Mouse (Mus musculus) heart, embryonic 14.5 days (tissue): ENCODE measurements around the gene Fhad1. TPM values are rescaled to one million over a fixed set of nuclear protein-coding genes. Genes with fewer than 3 reads are reported as not detected.

Experiments
- ATAC-seq: fragments of 200-750 bp; cut with Nextera tagmentation; 2 replicates; pipeline ENCODE4 v1.8.0; 2017; ENCODE audit warnings: low read depth, moderate TSS enrichment; ENCODE audit not compliant: insufficient number of reproducible peaks, insufficient read depth, low FRiP score
- H3K27ac ChIP-seq, 2 experiments: fragments of 200-500 bp in 1 of 2; fragments of 300-500 bp in 1 of 2; sonication (generic) in 1 of 2; replicated peaks in 1 of 2; 2 replicates each; pipeline ENCODE4 v1.5.1; 2012 to 2014; ENCODE audit warnings: low read depth in 2 of 2, low read length in 2 of 2, control low read depth in 1 of 2, mild to moderate bottlenecking in 1 of 2, mixed read lengths in 1 of 2; ENCODE audit not compliant: control insufficient read depth in 1 of 2, insufficient read depth in 1 of 2
- H3K27me3 ChIP-seq: fragments of 300-500 bp; sonication (generic); 2 replicates; pipeline ENCODE4 v1.6.1; 2014; ENCODE audit warnings: mild to moderate bottlenecking, low read length, control low read depth; ENCODE audit not compliant: control insufficient read depth, insufficient read depth
- H3K36me3 ChIP-seq: fragments of 300-500 bp; sonication (generic); 2 replicates; pipeline ENCODE4 v1.6.1; 2014; ENCODE audit warnings: mild to moderate bottlenecking, control low read depth, low read length, mixed read lengths; ENCODE audit not compliant: control insufficient read depth, insufficient read depth
- H3K4me1 ChIP-seq, 2 experiments: fragments of 200-500 bp in 1 of 2; fragments of 300-500 bp in 1 of 2; sonication (generic) in 1 of 2; 2 replicates each; pipeline ENCODE4 v1.6.1; 2012 to 2014; ENCODE audit warnings: low read length in 2 of 2, control low read depth in 1 of 2, mixed read lengths in 1 of 2; ENCODE audit not compliant: control insufficient read depth in 2 of 2, insufficient read depth in 2 of 2
- H3K4me2 ChIP-seq: fragments of 300-500 bp; sonication (generic); 2 replicates; pipeline ENCODE4 v1.6.1; 2014; ENCODE audit warnings: mild to moderate bottlenecking, low read length
- H3K4me3 ChIP-seq, 2 experiments: fragments of 200-500 bp in 1 of 2; fragments of 300-500 bp in 1 of 2; sonication (generic) in 1 of 2; 2 replicates each; pipeline ENCODE4 v1.5.1; 2012 to 2014; ENCODE audit warnings: low read length in 2 of 2, mild to moderate bottlenecking in 2 of 2, control low read depth in 1 of 2, low read depth in 1 of 2, moderate library complexity in 1 of 2; ENCODE audit not compliant: control insufficient read depth in 1 of 2, insufficient read depth in 1 of 2
- H3K9ac ChIP-seq: fragments of 300-500 bp; sonication (generic); 2 replicates; pipeline ENCODE4 v1.6.1; 2014; ENCODE audit warnings: mild to moderate bottlenecking, low read length
- H3K9me3 ChIP-seq: fragments of 300-500 bp; sonication (generic); 2 replicates; pipeline ENCODE4 v1.6.1; 2016; ENCODE audit warnings: low read length, control low read depth; ENCODE audit not compliant: control insufficient read depth
- WGBS: fragments of 180-500 bp; shearing (Covaris S2); extraction: QIAGEN DNeasy Blood & Tissue Kit; methylation state at CpG from one replicate; pipeline ENCODE4 v1.1.7; 2014; 5-methylcytosine and 5-hydroxymethylcytosine counted together
- polyA plus RNA-seq: library from polyadenylated mRNA; unstranded; fragments of >200 nt; fragmentation: Nextera tagmentation; extraction: Ambion mirVana; gene quantifications from 2 replicates; pipeline ENCODE4 v1.2.1, GENCODE M21; 2014

The Fhad1 gene
- polyA plus RNA-seq, 1 experiment from 2014 or later = 3.3 TPM

DNA sequence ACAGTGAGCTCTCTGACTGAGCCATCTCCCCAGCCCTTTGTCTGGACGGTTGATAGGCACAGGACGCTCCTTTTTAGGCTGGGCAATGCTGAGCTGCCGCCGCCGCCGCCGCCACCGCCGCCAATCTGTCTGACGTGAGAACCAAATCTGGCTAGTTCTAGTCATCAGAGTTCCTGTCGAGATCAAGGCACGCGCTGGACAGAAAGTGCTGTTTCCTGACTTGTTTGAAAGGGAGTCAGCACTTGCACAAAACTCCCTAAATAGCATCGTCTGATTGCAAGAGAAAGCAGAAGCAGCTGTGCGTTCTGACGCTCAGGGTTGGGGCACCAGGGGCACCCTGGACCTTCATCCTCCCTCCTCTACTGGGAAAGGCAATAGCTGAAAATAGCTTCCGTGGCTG is 62.8 kb downstream of the Fhad1 start:
- 7% methylated on average over 17 of the region's 17 CpGs for WGBS
- peak overlapping the region; percentile 16; the same call in 1 of the 2 replicates for H3K4me2 ChIP-seq
- peaks cover 25 to 29% of the 10 kb centered on the region in 2 experiments for H3K4me1 ChIP-seq
- H3K27ac ChIP-seq = peak overlapping the region; percentile 60 to 66
- H3K4me3 ChIP-seq = no peak overlapping the region
- H3K9ac ChIP-seq = no peak overlapping the region
- H3K9me3 ChIP-seq = no peaks in the 10 kb centered on the region
- no peak for ATAC-seq
- no peaks in the 10 kb centered on the region for H3K36me3 ChIP-seq
- no peaks in the 10 kb centered on the region for H3K27me3 ChIP-seq

DNA sequence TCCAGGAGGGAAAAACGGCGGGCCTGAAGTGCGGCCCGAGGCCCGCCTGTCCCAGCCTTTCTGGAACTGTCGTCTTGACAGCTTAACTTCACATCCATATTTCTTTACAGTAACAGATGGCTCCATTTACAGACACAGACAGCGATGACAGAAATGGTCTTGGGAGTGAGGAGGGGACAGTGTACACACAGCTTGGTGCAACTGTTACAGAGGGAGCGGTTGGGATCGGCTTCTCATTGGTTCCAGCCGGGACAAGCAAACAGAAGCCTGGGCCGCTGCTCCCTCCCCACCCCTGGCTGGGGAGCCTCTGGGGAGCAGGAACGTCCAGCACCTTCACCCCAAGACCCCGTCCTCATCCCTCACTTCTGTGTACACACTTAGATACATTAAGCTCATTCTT is 65.4 kb downstream of the Fhad1 start:
- H3K9me3 ChIP-seq = peaks cover under 1% of the 10 kb centered on the region; the same call in 1 of the 2 replicates
- no peak overlapping the region for H3K4me2 ChIP-seq
- no peak overlapping the region for H3K4me3 ChIP-seq
- no peak overlapping the region for H3K9ac ChIP-seq
- ATAC-seq = no peak
- 70% methylated on average over 13 of the region's 13 CpGs for WGBS
- H3K27me3 ChIP-seq = no peaks in the 10 kb centered on the region
- H3K27ac ChIP-seq = no peak overlapping the region
- H3K36me3 ChIP-seq = no peaks in the 10 kb centered on the region
- peaks cover 25 to 29% of the 10 kb centered on the region in 2 experiments for H3K4me1 ChIP-seq

DNA sequence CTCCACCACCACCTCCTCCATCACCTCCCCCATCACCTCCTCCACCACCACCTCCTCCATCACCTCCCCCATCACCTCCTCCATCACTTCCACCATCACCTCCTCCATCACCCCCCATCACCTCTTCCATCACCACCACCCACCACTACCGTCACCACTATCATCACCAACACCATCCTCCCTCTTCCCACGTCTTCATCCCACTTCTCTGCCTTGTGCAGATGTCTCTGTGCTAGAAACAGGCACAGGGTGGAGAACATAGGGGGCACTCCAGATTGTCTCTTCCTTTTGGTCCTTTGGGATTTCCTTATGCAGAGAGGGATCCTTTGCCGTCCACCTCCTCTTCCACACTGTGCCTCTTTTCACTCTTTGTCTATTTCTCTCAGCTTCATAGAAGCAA is 66.1 kb downstream of the Fhad1 start:
- H3K9me3 ChIP-seq = peaks cover 6% of the 10 kb centered on the region; the same call in 1 of the 2 replicates
- WGBS = 85% methylated on average over 3 of the region's 3 CpGs
- no peak overlapping the region for H3K9ac ChIP-seq
- peaks cover 22 to 26% of the 10 kb centered on the region in 2 experiments for H3K4me1 ChIP-seq
- no peak overlapping the region for H3K4me3 ChIP-seq
- no peak for ATAC-seq
- no peaks in the 10 kb centered on the region for H3K27me3 ChIP-seq
- no peak overlapping the region for H3K27ac ChIP-seq
- H3K4me2 ChIP-seq = no peak overlapping the region
- no peaks in the 10 kb centered on the region for H3K36me3 ChIP-seq

DNA sequence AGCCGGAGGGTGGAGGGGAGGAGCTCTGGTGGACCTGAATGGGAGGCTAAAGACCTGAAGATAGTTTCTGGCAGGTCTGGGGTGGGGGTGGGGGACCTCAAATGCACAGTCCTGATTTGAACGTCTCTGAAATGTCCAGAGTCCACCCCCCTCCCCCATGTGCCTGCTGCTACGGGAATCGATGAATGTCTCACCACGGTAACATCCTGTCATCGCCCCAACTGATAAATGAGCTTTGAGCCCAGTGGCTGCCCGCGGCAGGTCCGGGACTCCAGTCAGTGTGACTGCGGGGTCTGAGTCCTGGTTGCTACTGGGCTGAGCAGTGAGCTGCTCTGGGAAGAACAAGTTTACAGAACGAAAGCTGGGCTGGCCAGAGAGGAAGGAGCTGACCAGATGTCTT is 72.5 kb downstream of the Fhad1 start:
- H3K36me3 ChIP-seq = no peaks in the 10 kb centered on the region
- H3K9me3 ChIP-seq = peaks cover 11% of the 10 kb centered on the region; the same call in 1 of the 2 replicates
- no peak overlapping the region for H3K27ac ChIP-seq
- no peak for ATAC-seq
- H3K9ac ChIP-seq = no peak overlapping the region
- H3K4me2 ChIP-seq = peak overlapping the region; percentile 11; the same call in 1 of the 2 replicates
- no peak overlapping the region for H3K4me3 ChIP-seq
- no peaks in the 10 kb centered on the region for H3K27me3 ChIP-seq
- peaks cover 6 to 9% of the 10 kb centered on the region in 2 experiments; a peak in 2 of 4 replicates for H3K4me1 ChIP-seq
- WGBS = 15% methylated on average over 11 of the region's 11 CpGs

DNA sequence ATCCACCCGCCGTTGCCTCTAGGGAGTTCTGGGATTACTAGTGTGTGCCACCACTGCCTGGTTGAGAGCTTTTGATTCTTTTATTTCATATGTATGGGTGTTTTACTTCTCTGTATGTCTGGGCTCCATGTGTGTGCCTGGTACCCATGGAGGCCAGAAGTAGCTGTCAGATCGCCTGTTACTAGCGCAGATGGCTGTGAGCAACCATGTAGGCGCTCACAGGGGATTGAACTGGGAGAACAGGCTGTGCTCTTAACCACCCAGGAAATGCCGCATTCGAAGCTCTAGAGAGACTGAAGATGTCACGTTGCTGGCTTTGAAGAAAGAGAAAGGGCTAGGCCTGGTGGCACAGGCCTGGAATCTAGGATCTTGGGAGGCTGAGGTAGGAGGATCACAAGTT is 73.6 kb downstream of the Fhad1 start:
- Histone ChIP-seq H3K4me3 (no peak overlapping the region), H3K9ac (no peak overlapping the region), H3K4me1 (peaks cover 6 to 9% of the 10 kb centered on the region in 2 experiments; a peak in 2 of 4 replicates), H3K4me2 (no peak overlapping the region), H3K36me3 (no peaks in the 10 kb centered on the region), H3K9me3 (peaks cover 11% of the 10 kb centered on the region; the same call in 1 of the 2 replicates), H3K27me3 (no peaks in the 10 kb centered on the region), H3K27ac (no peak overlapping the region)
- WGBS = 83% methylated on average over 8 of the region's 8 CpGs
- no peak for ATAC-seq

DNA sequence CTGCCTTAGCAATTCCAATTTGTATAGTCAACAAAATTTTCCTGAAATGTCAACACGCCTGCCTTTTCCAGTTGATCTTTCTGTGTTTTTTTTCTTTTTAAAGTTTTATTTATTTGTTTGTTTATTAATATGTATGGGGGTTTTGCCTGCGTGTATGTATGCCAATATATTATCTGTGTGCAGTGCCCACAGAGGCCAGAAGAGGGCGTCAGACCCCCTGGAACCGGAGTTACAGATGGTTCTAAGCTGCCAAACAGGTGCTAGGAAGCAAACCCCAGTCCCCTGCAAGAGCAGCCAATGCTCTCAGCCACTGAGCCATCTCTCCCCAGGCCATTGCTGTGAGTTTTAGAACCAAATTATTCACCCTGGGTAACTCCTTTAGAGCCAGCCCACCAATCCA is 76.3 kb downstream of the Fhad1 start:
- Histone ChIP-seq H3K36me3 (no peaks in the 10 kb centered on the region), H3K27me3 (no peaks in the 10 kb centered on the region), H3K4me1 (peaks cover 6 to 9% of the 10 kb centered on the region in 2 experiments; a peak in 2 of 4 replicates), H3K4me2 (no peak overlapping the region), H3K4me3 (no peak overlapping the region), H3K9me3 (0 out of 2 replicates have a peak, but pooled peaks cover 3% of the 10 kb centered on the region), H3K9ac (no peak overlapping the region), H3K27ac (no peak overlapping the region)
- ATAC-seq = no peak
- WGBS = 75% methylated on average over 4 of the region's 4 CpGs

DNA sequence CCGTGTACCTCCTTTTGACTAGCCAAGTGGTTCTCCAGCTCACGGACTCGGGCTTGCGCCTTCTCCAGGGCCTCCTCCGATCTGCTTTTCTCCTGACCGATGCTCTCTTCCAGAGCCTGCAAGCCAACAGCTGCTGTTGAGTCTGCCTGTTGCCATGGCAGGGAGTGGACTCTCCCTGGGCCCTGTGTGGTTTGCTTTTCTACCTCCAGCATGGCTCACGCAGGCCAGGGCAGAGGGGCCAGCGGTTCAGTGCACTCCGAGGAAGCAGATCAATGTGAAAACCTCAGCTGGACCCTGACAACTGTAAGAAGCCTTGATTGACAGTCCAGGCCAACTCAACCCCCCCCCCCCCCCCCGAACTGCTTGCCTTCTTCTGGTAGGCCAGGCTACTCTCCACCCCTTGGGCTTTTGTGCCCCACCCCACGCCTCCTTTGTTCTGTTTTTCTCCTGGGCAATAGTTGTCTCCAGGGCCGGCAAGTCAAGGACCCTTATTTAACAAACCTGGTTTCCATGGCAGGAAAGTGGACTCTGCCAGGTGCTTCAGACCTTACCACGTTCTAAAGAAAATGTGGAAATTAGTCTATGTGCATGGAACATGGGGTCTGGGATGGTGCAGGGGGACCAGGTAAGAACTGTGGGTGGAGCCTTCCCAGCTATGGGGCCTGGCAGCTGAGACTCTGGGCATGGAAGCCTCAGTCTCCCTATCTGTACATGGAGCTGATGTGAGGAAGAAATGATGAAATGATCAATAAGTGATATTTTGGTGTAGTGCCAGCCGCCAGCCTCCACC is 81.9 kb downstream of the Fhad1 start:
- no peak overlapping the region for H3K4me3 ChIP-seq
- ATAC-seq = no peak
- H3K36me3 ChIP-seq = no peaks in the 10 kb centered on the region
- H3K4me1 ChIP-seq = peaks cover 0 to 6% of the 10 kb centered on the region in 2 experiments; a peak in 1 of 4 replicates
- H3K9ac ChIP-seq = no peak overlapping the region
- WGBS = 61% methylated on average over 14 of the region's 14 CpGs
- no peaks in the 10 kb centered on the region for H3K9me3 ChIP-seq
- no peak overlapping the region for H3K27ac ChIP-seq
- H3K27me3 ChIP-seq = no peaks in the 10 kb centered on the region
- no peak overlapping the region for H3K4me2 ChIP-seq
